Comparison of ENCODE assay signal across 10 mouse cellular contexts in the genomic region with DNA sequence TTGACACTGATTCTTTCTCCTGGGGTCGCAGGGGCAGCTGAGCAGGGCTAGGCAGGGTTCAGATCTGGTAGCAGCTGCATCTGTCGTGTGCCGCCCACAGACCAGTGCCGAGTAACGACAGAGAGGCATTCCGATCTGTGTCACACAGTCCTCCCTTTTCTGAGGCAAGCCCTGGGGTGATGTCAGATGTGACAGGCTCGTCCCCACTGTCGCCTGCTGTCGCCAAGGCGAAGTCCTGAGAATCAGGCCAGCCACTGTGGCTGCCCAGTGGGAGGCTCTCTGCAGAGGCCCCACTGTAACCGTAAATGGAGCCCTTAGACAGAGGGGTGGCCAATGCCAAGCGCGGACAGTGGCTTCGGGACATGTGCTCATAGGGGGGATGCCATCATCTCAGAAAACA.
DNase-seq lines count a peak whose midpoint lies in the region; ATAC-seq lines count a peak whose summit lies in the region.
"Had no signal": no experiment of that assay in that cellular context is flagged by ENCODE, and none has a peak within 500 bp of the region (broad histone marks: within the 10 kb centered on the region; RNA-seq: fewer than 3 reads in every experiment).

No protein-coding gene starts in this region.

- no peaks in the 10 kb centered on the region for H3K36me3 ChIP-seq in neural tube, embryonic 15.5 days
- H3K36me3 ChIP-seq: heart, embryonic 12.5 days had no signal

- H3K27me3 ChIP-seq in neural tube, embryonic 15.5 days (replicated peaks) = no peaks in the 10 kb centered on the region

- 0 out of 2 replicates have a peak, but pooled peaks cover 5% of the 10 kb centered on the region for H3K4me1 ChIP-seq in neural tube, embryonic 15.5 days

- H3K4me3 ChIP-seq in neural tube, embryonic 15.5 days (replicated peaks) = no peak overlapping the region
- H3K4me3 ChIP-seq: heart, embryonic 12.5 days had no signal

- H3K27ac ChIP-seq in neural tube, embryonic 15.5 days (replicated peaks) = no peak overlapping the region
- H3K27ac ChIP-seq: macrophage had no signal

- no peak overlapping the region for H3K9ac ChIP-seq in neural tube, embryonic 15.5 days (replicated peaks)
- H3K9ac ChIP-seq: heart, embryonic 12.5 days had no signal

- intact Hi-C loops in heart, postnatal 36 days (cut with DNase I) = no loop called here

- no peak overlapping the region for H3K4me2 ChIP-seq in neural tube, embryonic 15.5 days
- H3K4me2 ChIP-seq: heart, embryonic 12.5 days had no signal

- whole genome bisulfite sequencing in neural tube, embryonic 15.5 days = 29% methylated on average over 14 of the region's 14 CpGs

- no peak for ATAC-seq in cerebellum, adult (ENCODE audit: insufficient number of reproducible peaks, low FRiP score, low TSS enrichment)
- no peak for ATAC-seq in neural tube, embryonic 15.5 days (ENCODE audit: low FRiP score)

- peak; percentile 69 for DNase-seq in cerebellum, adult 11-12 months
- DNase-seq in neural tube, embryonic 10.5 days (ENCODE audit: extremely low spot score, low spot score) = peak; percentile 16
- DNase-seq in left cerebral cortex, adult 18-20 months (ENCODE audit: low spot score in 2 of 2) = peak; percentile 22 to 36
- DNase-seq in right cerebral cortex, postnatal 36 days (ENCODE audit: low spot score in 2 of 2) = peak; percentile 33 to 34
- no peak for DNase-seq in heart, postnatal 36 days
- DNase-seq in urinary bladder, postnatal 4 days (ENCODE audit: low spot score in 2 of 2) = no peak

- H3K9me3 ChIP-seq in neural tube, embryonic 15.5 days (replicated peaks) = no peaks in the 10 kb centered on the region

Comparison
In these comparisons a context has a peak if more than half of its experiments do, and no peak if none do; other contexts are left out.
1. DNase-seq: peak in cerebellum, adult 11-12 months (single experiment), neural tube, embryonic 10.5 days (single experiment), left cerebral cortex, adult 18-20 months (2 of 2) and right cerebral cortex, postnatal 36 days (2 of 2); none in heart, postnatal 36 days (0 of 2) and urinary bladder, postnatal 4 days (0 of 2).